Mouse (Mus musculus): ENCODE data around the gene Nckap5l. TPM values are rescaled to one million over a fixed set of nuclear protein-coding genes. Genes with fewer than 3 reads are reported as not detected.
"Not testable (repeated sequence)": the region's sequence is repeated elsewhere in the genome, so short reads cannot be mapped to it uniquely, and the experiment has no call there.

Gene Nckap5l
- polyA plus RNA-seq, 1 experiment: 14.4 TPM

DNA sequence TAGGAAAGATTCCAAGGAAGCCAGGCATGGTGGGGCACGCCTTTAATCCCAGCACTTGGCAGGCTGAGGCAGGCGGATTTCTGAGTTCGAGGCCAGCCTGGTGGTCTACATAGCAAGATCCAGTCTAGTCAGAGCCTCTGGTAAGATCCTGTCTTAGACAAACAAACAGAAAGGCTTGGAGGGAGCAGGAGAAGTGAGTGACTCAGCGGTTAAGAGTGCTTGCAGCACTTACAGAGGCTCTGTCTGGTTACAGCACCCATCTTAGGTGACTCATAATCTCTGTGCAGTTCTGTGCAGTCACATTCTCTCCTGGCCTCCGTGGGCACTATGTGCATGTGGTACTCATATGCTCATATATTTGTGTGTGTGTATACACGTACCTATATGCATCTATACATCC is 56.9 kb downstream of the Nckap5l start:
- no peak for DNase-seq (ENCODE audit: extremely low spot score in 1 of 2, low spot score in 1 of 2)

DNA sequence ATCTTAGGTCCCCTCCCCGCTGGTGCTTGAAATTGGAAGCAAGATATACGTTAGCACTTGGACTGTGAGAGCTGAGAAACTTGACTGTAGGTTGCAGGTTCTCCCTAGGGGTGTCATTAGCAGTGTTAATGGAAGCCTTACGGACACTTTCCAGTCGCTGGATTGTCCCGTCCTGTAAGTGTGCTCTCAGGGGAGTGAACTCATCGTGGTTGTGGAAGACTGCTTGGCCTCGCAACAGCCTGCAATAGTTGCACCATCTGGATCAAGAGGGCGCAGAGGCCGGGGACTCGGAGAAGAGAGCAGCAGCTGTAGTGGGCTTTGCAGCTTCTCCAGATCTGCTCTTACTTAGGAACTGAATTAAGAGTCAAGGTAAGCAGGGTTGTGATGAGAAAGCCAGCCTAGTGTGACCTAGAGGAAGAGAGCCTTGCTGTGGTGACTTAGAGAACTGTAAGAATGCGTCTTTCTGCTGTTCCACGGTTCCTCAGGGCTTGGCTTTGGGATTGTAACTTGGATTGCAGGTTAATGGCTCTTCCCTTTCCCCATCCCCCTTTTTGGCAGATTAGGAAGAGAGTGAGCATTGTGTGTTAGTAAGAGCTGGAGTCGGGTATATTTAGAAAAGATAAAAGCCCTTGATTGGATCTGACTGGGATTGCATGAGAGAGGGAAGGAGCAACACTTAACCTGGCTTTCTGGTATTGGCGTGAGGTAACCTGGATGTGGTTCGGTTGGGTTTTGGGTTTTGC is 57.9 kb downstream of the Nckap5l start:
- DNase-seq (ENCODE audit: extremely low spot score in 1 of 2, low spot score in 1 of 2): no peak

DNA sequence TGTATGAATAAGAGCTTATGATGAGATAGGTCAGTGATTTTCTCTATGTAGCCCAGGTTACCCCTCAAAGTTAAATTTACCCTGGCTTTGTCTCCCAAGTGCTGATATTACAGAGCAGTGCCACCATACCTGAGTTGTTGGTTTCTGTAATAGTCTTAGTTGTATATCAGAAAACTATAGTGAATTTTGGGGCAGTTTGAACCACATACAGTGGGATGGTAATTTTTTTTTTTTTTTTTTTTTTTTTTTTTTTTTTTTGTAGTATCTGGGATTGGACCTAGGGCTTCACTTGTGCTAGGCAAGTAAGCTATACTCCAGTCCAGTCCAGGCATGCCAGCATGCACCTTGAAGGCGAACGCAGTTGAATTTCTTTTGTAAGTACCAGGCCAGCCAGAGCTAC is 59.9 kb downstream of the Nckap5l start:
- DNase-seq (ENCODE audit: extremely low spot score in 1 of 2, low spot score in 1 of 2): no peak

- no peak for DNase-seq (ENCODE audit: extremely low spot score in 1 of 2, low spot score in 1 of 2)
Measured at GRCm38 (mm10) chr15:99396875-99397274, 60.7 kb downstream of the Nckap5l start.

GRCm38 (mm10) chr15:99396462-99396861 is 61.1 kb downstream of the Nckap5l start:
- no peak for DNase-seq (ENCODE audit: extremely low spot score in 1 of 2, low spot score in 1 of 2)

DNA sequence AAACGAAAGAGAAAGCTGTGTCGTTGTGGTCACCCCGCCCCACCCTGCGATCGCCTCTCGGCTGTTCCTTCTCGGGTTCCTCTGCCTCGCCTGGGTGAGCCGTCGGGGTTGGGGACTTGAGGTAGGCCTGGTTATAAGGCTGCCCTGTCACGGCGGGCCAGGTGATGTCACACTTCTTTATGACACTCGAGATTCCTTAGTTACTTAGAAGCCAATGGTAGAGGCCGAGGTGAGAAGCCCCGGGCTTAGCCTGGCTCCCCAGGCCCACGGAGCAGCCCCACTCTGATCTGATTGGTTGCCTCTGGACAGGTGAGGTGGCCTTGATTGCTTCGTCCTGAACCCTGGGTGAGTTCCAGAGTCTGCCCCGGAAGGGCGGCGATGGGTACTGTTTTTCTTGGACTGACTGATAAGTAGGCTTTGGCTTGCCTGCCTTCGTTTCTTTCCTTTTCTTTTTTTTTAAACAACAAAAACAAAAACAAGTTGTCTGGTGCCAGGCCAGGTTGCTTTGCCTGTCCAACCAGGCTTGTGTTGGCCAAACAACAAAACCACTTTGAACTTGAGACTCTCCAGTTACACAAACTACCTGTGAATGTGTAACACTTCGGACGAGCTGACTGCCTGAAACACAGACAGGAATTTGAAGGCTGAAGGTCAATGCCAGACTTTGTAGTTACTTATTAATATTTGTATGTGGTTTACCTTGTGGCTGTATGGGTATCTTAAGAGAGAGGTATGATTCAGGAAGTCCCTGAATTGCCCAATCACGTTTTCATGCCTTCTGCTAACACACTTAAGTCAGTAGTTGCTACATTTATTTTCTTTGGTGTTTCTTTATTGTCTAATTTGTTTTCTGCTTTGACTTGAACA is 63.9 kb downstream of the Nckap5l start:
- peak in 1 of 2 experiments; percentile 34 for DNase-seq (ENCODE audit: extremely low spot score in 1 of 2, low spot score in 1 of 2)

- peak; percentile 100 for DNase-seq (ENCODE audit: extremely low spot score in 1 of 2, low spot score in 1 of 2)
Measured at GRCm38 (mm10) chr15:99392486-99393385, 64.8 kb downstream of the Nckap5l start, which contains the start of gene Tmbim6. Tmbim6 (plus strand) TSS chr15:99392882.

- no peak for DNase-seq (ENCODE audit: extremely low spot score in 1 of 2, low spot score in 1 of 2)
Measured at GRCm38 (mm10) chr15:99391975-99392374, 65.6 kb downstream of the Nckap5l start.

DNA sequence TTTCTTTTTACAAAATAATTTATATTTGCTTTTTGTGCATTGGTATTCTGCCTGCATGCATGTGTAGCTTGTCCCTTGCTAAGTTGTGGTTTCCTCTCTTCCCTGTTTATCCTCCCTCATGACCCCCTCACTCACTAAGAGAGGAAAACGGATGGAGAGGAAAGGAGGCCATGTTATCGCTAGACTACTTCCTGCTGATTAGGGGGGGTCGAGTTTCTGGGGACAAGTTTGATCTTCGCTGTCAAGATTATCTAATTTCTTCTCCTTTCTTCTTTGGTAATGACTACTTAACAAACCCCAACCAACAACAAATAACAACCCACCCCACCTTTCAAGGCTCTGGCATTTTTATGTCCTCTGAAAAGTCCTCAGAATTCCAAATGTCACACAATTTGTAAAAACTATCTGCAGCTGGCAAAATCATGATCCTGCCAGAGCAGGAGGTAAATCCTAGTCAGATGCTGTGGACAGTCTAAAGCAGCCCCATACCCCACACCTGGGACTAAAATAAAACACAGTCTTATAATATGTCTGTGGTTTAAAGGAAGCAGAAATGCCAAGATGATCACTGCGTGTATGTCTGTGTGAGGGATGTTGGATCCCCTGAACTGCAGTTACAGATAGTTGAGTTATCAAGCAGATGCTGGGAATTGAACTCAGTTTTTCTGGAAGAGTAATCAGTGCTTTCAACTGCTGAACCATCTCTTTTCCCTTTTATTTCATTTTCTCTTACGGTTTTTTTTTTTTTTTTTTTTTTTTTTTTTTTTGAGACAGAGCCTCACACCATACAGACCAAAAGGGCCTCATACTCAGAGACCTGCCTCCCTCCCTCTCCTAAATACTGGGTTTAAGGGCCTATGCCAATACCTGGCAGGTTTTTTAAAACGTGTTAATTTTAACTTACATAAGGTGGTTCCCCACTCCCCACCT is 66.8 kb downstream of the Nckap5l start:
- no peak for DNase-seq (ENCODE audit: extremely low spot score in 1 of 2, low spot score in 1 of 2)

- no peak for DNase-seq (ENCODE audit: extremely low spot score in 1 of 2, low spot score in 1 of 2)
Measured at GRCm38 (mm10) chr15:99387976-99388375, 69.6 kb downstream of the Nckap5l start.

GRCm38 (mm10) chr15:99386796-99387195 is 70.8 kb downstream of the Nckap5l start:
- DNase-seq (ENCODE audit: extremely low spot score in 1 of 2, low spot score in 1 of 2): no peak

DNA sequence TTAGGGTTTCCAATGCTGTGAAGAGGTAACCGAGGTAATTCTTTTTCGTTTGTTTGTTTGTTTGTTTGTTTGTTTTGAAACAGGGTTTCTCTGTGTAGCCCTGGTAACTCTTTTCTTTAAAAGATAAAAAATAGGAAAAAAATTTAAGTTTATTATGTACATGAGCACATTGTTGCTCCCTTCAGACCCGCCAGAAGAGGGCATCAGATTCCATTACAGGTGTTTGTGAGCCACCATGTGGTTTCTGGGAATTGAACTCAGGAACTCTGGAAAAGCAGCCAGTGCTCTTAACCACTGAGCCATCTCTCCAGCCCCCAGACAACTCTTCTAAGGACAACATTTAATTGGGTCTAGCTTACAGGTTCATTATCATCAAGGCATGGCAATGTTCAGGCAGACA is 71.4 kb downstream of the Nckap5l start:
- DNase-seq (ENCODE audit: extremely low spot score in 1 of 2, low spot score in 1 of 2): not testable (repeated sequence)

DNA sequence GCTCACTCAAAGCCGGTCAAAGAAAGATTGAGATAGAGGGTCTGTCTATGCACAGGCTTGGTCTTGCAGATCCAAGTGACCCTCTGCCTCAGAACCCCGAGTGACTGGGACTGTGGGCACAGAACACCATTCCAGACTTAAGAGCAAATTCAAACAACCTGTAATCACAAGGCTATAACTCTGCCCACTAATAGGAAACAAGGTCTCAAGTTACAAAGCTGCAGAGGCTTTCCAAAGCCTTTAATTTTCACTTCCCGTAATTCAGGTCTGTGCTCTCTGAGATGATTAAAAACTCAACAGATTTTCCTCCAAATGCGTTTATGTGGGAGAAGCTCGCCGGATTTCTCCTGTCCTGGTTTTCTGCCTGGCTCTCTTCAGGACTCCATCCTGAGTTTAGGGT is 73.5 kb downstream of the Nckap5l start:
- no peak for DNase-seq (ENCODE audit: extremely low spot score in 1 of 2, low spot score in 1 of 2)

DNA sequence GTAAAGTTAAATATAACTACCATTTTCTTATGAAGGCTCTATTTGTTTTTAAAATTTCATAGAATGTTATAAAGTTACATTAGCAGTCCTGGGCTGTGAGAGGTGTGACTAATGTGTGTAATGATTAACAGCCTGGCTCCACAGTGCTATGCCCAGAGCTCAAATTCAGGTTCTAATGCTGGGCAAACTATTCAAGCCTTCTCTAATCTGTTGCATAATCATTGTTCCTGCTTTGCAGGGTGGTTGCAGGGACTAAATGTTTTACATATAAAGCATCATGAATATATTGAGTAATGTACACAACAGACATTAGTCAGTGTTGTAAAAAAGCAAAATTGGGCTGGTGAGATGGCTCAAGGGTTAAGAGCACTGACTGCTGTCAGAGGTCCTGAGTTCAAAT is 74.7 kb downstream of the Nckap5l start:
- no peak for DNase-seq (ENCODE audit: extremely low spot score in 1 of 2, low spot score in 1 of 2)

DNA sequence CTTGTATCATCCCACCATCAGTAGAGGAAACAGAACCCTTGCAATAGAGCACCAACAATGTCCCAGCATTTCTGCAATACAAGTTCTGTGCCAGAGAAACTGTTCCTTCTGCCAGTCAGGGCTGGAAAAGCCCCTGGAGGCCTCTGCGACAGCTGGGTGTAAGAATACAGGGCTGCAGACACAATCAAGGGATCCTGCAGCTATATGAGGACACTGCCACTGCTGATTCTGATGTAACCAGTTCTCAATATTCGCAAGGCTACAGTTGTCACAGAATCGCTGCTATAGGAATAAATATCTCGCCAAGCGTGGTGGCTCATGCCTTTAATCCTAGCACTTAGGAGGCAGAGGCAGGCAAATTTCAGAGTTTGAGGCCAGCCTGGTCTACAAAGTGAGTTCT is 81.3 kb downstream of the Nckap5l start:
- no peak for DNase-seq (ENCODE audit: extremely low spot score in 1 of 2, low spot score in 1 of 2)

DNA sequence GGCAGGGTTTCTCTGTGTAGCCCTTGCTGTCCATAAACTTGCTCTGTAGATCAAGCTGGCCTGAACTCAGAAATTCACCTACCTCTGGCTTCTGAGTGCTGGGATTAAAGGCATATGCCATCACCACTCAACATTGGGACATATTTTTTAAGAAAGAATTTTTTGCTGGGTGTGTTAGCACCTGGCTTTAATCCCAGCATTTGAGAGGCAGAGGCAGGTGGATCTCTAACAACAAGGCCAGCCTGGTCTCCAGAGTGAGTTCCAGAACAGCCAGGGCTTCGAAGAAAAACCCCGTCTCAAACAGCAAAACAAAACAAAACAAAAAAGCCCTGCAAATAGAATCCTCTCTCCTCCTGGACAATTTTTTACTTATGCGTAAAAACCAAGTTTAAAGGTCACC is 82.0 kb downstream of the Nckap5l start:
- DNase-seq (ENCODE audit: extremely low spot score in 1 of 2, low spot score in 1 of 2): no peak

DNA sequence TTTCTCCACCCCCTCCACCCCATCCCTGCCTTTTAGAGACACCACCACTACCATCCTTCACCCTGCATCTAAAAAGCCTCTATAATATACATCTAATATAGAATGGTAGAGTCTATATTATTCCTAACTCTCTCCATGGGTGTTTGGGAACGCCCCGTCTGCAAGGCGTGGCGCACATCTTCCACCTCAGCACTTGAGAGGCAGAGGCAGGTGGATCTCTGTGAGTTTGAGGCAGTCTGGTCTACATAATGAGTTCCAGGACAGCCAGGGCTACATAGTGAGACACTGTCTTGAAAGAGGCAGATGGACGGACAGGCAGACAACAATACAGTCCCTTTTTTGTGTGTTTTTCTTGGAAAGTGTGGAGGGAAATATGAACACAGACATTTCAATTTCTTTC is 82.5 kb downstream of the Nckap5l start:
- no peak for DNase-seq (ENCODE audit: extremely low spot score in 1 of 2, low spot score in 1 of 2)

DNA sequence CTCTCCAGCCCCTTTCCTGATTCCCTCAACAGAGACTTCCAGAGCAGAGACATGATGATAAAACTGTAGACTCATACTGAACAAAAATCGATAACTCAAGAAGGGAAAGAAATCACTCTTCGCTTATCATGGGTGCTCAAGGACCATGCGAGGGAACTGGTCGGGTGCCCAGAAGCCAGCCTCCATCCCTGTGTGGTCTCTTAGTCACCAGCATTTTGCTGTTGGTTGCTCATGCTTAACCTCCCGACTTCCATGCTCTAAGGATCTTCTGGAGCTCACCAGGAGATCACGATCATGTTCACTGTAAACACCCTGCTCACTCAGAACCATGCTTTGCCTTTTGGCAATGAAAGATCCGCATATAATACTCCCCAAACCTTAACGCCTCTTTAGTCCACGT is 84.8 kb downstream of the Nckap5l start:
- DNase-seq (ENCODE audit: extremely low spot score in 1 of 2, low spot score in 1 of 2): no peak

Data from frontal cortex, adult 2 months (tissue).